Mouse (Mus musculus) CD8-positive naive resting alpha-beta T cell, adult 2 months (primary cell): ENCODE data around the gene Cmtm2a.
"Not testable (repeated sequence)": the region's sequence is repeated elsewhere in the genome, so short reads cannot be mapped to it uniquely, and the experiment has no call there.

Experiments used
- DNase-seq, 2 experiments: peaks; one replicate each; pipeline ENCODE4 v3.0.0; 2022; ENCODE audit warnings: low read depth in 2 of 2, low spot score in 2 of 2

Cmtm2a gene

DNA sequence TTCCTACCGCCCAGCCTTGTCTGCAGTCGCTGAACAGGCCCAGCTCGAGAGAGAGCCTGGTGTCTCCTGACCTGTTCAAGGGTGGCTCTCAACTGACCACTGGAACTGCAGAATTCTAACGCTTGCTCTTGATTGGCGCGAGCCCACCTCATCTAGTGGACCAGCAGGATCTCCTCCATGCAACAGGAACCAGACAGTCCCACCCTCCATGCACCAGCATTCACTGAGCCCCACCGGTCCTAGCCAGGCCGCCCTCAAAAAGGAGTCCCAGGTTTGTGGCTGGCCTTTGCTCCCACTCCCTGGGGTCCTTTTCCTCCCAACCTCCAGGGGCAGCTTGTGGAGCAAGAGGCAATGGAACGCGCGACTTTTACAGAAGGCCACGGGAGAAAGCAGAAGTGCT lies at the start of gene Cmtm2a:
Gene Cmtm2a, minus strand, starts transcription at position 101 of the 400 bp plus-strand sequence.
- DNase-seq: not testable (repeated sequence)

DNA sequence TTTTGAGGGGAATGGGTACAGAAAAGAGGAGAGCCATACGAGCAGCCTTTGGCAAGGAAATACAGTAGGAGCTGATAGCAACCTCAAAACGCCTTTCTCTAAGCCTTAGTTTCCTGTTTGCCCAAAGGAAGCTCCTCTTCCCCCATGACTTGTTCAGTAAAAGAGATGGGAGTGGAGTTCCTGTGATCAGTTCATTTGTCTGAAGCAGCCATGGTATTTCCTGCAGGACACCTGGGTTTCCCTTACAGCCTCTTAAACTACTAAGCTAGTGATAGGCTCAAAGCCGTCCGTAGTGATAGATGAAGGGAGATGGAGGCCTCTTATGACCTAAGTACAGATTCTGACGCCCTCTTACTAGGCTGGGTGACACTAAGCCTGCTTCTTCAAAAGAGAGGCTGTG lies 49.4 kb upstream of the Cmtm2a start:
- no peak for DNase-seq

GRCm38 (mm10) chr8:104341678-104342077 lies 48.7 kb upstream of the Cmtm2a start:
- no peak for DNase-seq

DNA sequence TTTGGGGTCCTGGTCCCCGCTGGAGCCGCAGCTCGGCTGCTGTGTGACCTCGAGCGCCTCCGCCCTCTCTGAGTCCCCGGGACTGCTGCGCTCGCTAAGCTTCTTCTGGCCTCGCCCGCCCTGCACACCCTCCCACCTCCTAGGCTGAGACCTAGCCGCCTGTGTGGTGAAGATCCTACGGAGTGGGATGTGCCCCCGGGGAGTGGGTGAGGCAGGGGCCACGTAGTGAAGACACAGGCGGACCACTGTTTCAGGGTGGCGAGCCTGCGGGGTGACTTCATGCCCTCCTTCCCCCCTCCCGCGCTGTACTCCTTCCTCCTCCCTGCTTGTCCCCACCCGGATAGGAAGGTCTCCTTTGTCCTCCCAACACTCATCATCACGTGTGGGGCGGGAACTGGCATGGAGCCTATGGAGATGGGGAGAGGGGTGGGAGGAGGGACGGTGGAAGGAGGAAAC lies 48.2 kb upstream of the Cmtm2a start:
- no peak for DNase-seq

DNA sequence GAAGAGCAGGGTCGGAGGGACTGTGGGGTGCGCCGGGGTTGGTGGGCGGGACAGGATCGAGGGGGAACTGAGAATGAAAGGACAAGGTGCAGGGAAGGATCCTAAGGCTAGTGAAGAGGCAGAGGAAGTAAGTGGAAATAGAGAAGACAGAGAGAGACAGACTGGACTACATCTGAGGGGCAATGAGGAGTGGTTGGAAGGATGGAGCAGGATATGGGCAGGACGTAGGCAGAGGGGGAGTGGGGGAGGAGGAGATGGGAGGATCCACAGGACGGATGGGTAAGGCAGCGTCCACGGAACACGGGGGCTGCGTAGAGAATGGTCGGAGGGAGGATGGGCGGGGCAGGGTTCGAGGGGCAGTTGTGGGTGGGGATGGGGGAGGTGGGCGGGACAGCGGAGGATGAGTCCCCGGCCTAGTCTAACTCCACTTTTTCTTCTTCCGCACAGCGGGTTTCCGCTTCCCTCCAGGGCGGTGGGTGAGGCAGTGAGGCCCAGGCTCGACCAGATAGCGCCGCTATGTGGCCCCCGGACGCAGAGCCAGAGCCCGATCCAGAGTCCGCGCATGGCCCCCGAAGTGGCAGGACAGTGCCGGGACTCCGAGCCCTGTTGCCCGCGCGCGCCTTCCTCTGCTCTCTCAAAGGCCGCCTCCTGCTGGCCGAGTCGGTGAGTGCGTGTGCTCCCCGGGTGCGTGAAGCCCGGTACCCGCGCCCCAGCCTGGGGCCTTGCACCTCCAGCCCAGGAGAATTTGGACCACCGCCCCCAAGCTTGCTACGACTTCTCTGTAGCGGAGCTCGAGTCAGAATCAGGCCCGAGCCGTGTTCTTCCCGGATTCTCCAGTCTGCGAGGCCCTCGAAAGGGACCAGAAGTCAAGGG lies 47.5 kb upstream of the Cmtm2a start:
- DNase-seq: peak; percentile 70 to 76

DNA sequence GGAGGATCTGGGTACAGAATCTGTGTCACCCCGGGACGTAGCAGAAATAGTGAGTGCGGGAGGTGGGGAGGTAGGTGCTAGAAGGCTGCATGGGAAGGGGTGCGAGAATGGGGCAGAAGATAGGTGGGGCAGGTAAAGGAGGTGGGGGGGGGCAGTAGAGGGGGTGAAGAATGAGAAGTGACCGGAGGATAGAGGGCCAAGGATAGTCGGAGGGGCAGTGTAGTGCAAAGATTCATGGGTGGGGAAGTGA lies 46.9 kb upstream of the Cmtm2a start:
- no peak for DNase-seq

- no peak for DNase-seq
These were observed 46.4 kb upstream of the Cmtm2a start, which contains the start of gene Cmtm3 for GRCm38 (mm10) chr8:104339229-104339982. Cmtm3 (plus strand) TSS chr8:104339410.

GRCm38 (mm10) chr8:104337890-104338289 lies 44.9 kb upstream of the Cmtm2a start:
- peak in 1 of 2 experiments; percentile 19 for DNase-seq

DNA sequence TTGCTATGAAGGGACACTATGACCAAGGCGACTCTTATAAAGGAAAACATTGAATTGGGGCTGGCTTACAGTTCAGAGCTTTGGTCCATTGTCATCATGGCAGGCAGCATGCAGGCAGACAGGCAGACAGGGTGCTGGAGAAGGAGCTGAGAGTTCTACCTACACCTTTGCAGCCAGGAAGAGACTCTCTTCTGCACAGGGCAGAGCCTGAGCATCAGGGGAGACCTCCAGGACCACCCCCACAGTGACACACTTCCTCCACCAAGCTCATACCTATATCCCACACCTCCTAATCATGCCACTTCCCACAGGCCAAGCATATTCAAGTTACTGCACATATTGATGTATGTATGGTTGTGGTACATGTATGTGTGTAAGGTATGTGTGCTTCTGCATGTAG lies 43.8 kb upstream of the Cmtm2a start:
- no peak for DNase-seq

DNA sequence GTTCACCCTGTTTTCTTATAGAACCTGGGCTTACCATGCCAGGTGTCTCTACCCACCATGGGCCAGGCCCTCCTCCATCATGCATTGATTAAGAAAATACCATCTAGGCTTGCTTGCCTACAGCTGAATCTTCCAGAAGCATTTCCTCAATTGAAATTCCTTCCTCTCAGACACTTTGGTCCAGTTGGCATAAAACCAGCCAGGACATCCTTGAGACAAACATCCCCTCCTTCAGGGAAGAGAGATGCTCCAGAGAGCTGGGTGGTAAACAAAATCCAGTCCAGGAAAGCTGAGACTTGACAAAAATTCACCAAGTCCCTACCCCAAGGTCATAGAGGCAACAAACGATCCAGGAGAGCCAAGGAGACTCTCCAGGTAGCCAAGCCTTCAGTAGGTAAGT lies 41.2 kb upstream of the Cmtm2a start:
- DNase-seq: no peak

- no peak for DNase-seq
These were observed 40.8 kb upstream of the Cmtm2a start for GRCm38 (mm10) chr8:104333786-104334185.

- no peak for DNase-seq
These were observed 40.0 kb upstream of the Cmtm2a start for GRCm38 (mm10) chr8:104332665-104333631.

GRCm38 (mm10) chr8:104321930-104322329 lies 28.9 kb upstream of the Cmtm2a start, which contains the start of gene Cmtm2b:
Cmtm2b (plus strand) TSS chr8:104322230.
- DNase-seq: not testable (repeated sequence)

- not testable (repeated sequence) for DNase-seq
These were observed 28.3 kb upstream of the Cmtm2a start, which contains the start of gene Gm11020 for GRCm38 (mm10) chr8:104321267-104321666. Gm11020 (plus strand) TSS chr8:104321567.

DNA sequence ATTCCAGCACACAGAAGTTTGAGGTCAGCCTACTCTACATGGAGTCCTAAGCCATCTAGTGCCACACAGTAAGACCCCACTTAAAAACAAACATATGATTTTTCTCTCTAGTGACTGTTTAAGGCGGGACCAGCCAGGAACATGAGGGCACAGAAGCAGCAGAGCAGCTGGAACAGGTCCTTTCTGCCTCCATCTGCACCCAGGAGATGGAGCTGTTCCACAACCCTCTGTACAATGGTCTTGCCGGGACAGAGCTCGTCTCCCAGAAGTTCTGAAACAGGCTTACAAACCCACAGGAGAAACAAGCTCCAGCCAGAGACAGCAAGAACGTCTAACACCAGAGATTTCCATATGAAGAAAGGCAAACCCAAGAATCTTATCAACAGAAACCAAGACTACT lies 20.3 kb upstream of the Cmtm2a start:
- DNase-seq: no peak

GRCm38 (mm10) chr8:104312023-104312422 lies 19.0 kb upstream of the Cmtm2a start:
- DNase-seq: not testable (repeated sequence)

GRCm38 (mm10) chr8:104309441-104310155 lies 16.6 kb upstream of the Cmtm2a start, which contains the start of the genes Gm45711 and Cmtm1:
Gm45711 (minus strand) TSS chr8:104310081.
Cmtm1 (minus strand) TSS chr8:104310145.
- DNase-seq: not testable (repeated sequence)

DNA sequence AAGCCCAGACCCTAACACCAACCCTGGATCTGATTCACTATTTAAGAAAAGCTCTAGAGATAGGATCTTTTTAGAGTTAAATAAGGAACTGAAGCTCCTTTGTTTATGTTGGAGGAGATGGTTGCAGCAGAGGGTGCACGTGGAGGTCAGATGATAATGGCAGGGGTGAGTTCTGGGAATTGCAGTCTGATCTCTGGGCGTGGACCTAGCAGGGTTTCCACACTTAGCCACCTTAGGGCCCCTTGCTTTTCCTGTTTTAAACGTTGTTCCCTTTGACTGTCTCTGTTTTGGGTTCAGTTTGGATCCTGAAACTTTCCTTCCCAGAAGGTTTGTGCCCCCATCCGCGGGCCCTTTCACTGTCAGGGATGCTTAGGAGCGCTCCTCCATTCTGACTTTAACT lies 15.4 kb upstream of the Cmtm2a start:
- not testable (repeated sequence) for DNase-seq

DNA sequence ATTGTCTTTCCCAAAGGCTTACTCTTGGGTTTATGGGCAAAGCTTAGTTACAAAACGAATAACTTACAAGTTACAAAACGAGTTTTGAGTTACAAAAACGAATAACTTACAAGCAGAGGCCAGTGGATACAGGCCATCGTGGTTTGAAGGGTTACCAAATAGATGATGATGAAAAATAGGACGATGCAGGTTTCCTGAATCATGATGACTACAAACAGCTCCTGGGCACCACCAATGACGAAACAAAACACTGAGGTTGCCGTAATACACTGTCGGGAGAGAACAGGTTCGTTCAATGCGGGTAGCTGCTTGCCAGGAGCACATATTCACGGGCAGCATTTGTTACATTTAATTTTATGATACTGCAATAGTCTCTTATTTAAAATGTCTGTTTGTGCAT lies 12.0 kb upstream of the Cmtm2a start:
- no peak for DNase-seq

DNA sequence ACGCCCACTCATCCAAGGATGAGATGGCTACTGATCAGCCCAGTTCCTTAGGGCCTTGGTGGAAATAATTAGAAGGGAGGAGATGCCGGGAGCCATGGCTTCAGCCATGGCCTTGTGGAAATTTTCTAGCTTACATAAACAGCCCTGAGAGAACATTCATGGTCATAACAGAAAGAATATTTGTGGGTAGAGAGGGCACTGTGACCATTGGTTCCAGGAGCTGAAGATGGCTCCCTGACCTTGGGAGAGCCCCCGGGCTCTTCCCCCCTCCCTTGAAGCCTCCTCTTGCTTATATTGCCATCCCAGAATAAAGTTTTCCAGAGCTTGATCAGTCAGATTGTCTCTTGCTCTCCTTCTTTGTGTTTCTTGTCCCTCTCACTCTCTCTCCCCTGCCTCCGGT lies 9.6 kb upstream of the Cmtm2a start:
- DNase-seq: not testable (repeated sequence)
